Mouse (Mus musculus): ENCODE measurements around the gene Rab4a.

The Rab4a gene

GRCm38 (mm10) chr8:123847546-123847945, 41.8 kb downstream of the Rab4a start:
- DNase-seq (ENCODE audit: low read depth, low spot score) = no peak

GRCm38 (mm10) chr8:123849352-123849751, 43.6 kb downstream of the Rab4a start:
- no peak for DNase-seq (ENCODE audit: low read depth, low spot score)

- no peak for DNase-seq (ENCODE audit: low read depth, low spot score)
These were observed 45.8 kb downstream of the Rab4a start for GRCm38 (mm10) chr8:123851590-123851989.

DNA sequence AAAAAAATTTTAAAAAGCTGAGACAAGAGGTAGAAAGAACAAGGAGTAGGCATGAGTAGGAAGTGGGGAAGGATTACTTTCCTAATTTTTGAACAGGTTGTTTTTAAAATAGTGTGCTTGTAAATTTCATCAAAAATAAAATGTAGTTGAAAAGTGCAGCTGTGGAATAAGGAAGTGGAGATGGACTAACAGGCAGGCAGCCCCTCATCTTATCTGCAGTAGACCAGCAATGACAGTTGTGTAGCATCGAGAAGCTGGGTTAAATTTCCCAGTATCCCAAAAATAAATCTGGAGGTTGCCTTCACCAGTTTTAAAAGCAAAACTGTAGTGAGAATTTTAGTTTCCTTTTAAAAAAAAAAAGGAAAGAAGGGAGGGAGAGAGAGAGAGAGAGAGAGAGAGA, 48.5 kb downstream of the Rab4a start:
- no peak for DNase-seq (ENCODE audit: low read depth, low spot score)

GRCm38 (mm10) chr8:123854733-123855475, 49.1 kb downstream of the Rab4a start:
- no peak for DNase-seq (ENCODE audit: low read depth, low spot score)

GRCm38 (mm10) chr8:123857361-123857760, 51.6 kb downstream of the Rab4a start:
- no peak for DNase-seq (ENCODE audit: low read depth, low spot score)

DNA sequence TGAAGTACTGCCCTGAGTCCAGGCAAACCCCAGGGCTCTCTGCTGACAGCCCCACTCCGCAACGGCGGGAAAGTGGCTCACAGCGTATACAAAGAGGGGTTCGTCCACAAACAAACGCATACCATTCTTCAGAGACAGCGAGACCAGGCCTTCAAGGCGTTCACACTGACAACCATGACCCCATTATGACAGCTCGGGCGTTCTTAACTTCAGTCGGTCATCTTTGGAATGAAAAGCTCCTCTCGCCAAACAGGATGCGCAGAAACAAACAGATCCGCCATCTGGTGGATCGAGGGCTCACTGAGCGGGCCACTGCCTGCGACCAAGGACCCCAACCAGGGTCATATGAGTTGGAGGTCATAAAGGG, 52.8 kb downstream of the Rab4a start:
- DNase-seq (ENCODE audit: low read depth, low spot score) = no peak

GRCm38 (mm10) chr8:123858941-123859647, 53.3 kb downstream of the Rab4a start:
- DNase-seq (ENCODE audit: low read depth, low spot score) = peak; percentile 80

GRCm38 (mm10) chr8:123859648-123860259, 54.0 kb downstream of the Rab4a start, which contains the start of gene Ccsap:
TSS of gene Ccsap (minus strand) at chr8:123860209.
- no peak for DNase-seq (ENCODE audit: low read depth, low spot score)

GRCm38 (mm10) chr8:123860386-123860785, 54.6 kb downstream of the Rab4a start:
- no peak for DNase-seq (ENCODE audit: low read depth, low spot score)

- DNase-seq (ENCODE audit: low read depth, low spot score) = no peak
These were observed 60.0 kb downstream of the Rab4a start for GRCm38 (mm10) chr8:123865786-123866185.

DNA sequence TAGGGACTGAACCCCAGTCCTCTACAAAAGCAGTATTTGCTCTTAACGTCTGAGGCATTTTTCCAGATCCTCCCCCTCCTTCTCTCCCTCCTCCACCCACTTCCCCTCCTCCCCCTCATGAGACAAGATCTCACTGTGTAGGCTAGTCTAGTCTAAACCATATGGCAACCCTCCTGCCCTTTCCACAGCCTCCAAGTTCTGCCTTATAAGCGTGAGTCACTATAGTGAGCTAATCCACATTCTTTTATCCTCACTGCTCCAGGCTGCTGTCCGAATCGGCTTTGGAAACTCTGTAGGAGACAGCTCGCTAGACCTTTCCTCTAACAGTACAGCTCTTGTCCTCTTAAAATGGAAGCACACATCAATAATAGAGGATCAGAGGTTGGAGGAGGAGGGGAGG, 61.2 kb downstream of the Rab4a start:
- no peak for DNase-seq (ENCODE audit: low read depth, low spot score)

DNA sequence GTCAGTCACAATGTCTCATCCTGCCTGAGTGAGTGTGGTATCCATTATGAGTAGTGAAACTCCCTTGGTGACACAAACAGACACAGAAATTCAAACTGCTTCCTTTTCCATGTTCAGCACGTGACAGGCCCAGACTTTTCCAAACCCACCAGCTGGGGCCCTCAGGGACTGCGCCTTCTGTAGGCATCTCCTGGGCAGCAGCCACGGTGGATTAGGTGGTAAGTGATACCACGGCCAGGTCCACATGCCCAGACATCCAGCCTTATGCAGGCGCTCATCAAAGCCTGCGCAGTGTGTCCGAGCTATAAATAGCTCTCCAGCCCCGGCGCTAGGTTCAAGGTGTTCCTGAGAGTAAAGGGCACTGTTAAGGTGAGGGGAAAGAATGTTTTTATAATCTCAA, 66.3 kb downstream of the Rab4a start:
- peak; percentile 93 for DNase-seq (ENCODE audit: low read depth, low spot score)

GRCm38 (mm10) chr8:123873364-123873763, 67.6 kb downstream of the Rab4a start:
- no peak for DNase-seq (ENCODE audit: low read depth, low spot score)

DNA sequence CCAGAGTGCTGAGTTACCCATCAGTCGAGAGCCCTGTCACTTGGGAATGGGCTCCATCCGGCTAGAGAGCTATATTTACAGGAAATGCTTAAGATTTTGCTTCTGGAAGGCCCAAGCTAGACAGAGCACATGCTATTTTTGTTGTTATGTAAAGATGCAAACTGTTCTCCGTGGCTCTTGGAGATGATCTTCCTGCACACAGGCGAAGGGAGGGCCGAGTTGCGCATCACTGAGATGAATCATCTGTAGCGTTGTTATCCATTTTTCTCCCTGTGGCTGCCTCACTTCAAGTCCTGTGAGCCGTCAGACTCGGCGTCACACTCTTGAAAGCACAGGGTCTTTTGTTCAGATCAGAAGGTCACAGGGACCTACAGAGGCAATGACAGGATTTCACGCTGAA, 68.5 kb downstream of the Rab4a start:
- no peak for DNase-seq (ENCODE audit: low read depth, low spot score)

GRCm38 (mm10) chr8:123877865-123878264, 72.1 kb downstream of the Rab4a start:
- DNase-seq (ENCODE audit: low read depth, low spot score) = no peak

DNA sequence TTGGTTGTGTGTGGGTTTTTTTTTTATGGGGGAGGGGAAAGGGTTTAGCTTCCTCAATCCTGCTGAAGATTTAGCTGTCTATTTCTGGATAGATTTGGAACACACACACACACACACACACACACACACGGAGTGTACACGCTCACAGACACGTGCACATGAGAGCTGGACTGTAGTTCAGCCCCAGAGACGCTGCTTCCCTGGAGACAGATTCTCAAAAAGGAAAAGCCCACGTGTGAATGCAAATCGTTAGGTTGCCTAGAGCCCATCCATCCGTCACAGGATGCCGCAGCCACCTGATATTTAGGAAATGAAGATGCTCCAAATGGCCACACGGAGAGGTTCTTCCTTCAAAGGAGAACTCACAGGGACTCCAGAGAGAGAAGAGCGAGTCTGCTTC, 74.5 kb downstream of the Rab4a start:
- DNase-seq (ENCODE audit: low read depth, low spot score) = no peak

DNA sequence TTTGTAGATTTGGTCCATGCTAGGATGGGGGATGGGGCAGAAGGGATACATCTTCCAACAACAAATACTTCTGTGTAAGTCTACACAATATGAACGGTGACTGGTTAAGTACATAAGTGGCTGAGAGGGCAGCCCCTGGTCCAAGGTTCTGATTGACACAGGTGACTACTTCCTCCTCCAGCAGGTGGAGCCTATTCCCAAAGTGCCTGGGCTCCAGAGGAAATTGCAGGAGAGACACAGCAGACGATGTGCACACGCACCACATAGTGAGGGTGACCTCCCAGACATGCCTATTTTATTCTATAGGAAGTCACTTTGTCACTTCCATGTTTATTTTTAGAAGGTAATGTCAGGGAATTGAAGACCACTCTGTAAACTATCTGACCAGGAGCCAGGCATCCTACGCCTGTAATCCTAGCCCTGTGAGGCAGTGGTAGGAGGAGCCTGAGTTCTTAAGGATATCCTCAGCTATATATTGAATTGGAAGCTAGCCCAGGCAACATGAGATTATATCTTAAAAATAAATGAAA, 75.1 kb downstream of the Rab4a start:
- DNase-seq (ENCODE audit: low read depth, low spot score) = no peak

GRCm38 (mm10) chr8:123882412-123882811, 76.6 kb downstream of the Rab4a start:
- DNase-seq (ENCODE audit: low read depth, low spot score) = no peak

GRCm38 (mm10) chr8:123883094-123883493, 77.3 kb downstream of the Rab4a start:
- DNase-seq (ENCODE audit: low read depth, low spot score) = peak; percentile 96
